Mouse (Mus musculus) embryonic facial prominence, embryonic 11.5 days (tissue): ENCODE results near the gene Senp6. TPM values are rescaled to one million over a fixed set of nuclear protein-coding genes. Genes with fewer than 3 reads are reported as not detected.

Experiments
- ATAC-seq: fragments of 200-750 bp; cut with Nextera tagmentation; replicated peaks from 2 replicates; pipeline ENCODE4 v1.8.0; 2017; ENCODE audit warnings: low read depth; ENCODE audit not compliant: insufficient number of reproducible peaks, low FRiP score, low TSS enrichment
- DNase-seq: peaks from one replicate; pipeline ENCODE4 v3.0.0-alpha.2; 2015; ENCODE audit warnings: low spot score
- H3K27ac ChIP-seq: fragments of 300-500 bp; sonication (generic); replicated peaks from 2 replicates; pipeline ENCODE4 v1.5.1; 2014; ENCODE audit warnings: mild to moderate bottlenecking, low read depth, low read length, control low read depth
- H3K27me3 ChIP-seq: fragments of 300-500 bp; sonication (generic); 2 replicates; pipeline ENCODE4 v1.6.1; 2014; ENCODE audit warnings: mild to moderate bottlenecking, low read length, moderate library complexity, mixed read lengths; ENCODE audit not compliant: control insufficient read depth, insufficient read depth
- H3K36me3 ChIP-seq: fragments of 300-500 bp; sonication (generic); replicated peaks from 2 replicates; pipeline ENCODE4 v1.6.1; 2014; ENCODE audit warnings: low read depth, mild to moderate bottlenecking, low read length, moderate library complexity, mixed read lengths; ENCODE audit not compliant: control insufficient read depth, insufficient read depth
- H3K4me1 ChIP-seq: fragments of 300-500 bp; sonication (generic); 2 replicates; pipeline ENCODE4 v1.6.1; 2014; ENCODE audit warnings: low read length, mixed read lengths; ENCODE audit not compliant: control insufficient read depth, insufficient read depth
- H3K4me2 ChIP-seq: fragments of 300-500 bp; sonication (generic); 2 replicates; pipeline ENCODE4 v1.6.1; 2014; ENCODE audit warnings: low read depth, mild to moderate bottlenecking, control low read depth, low read length, moderate library complexity
- H3K4me3 ChIP-seq: fragments of 300-500 bp; sonication (generic); 2 replicates; pipeline ENCODE4 v1.5.1; 2014; ENCODE audit warnings: low read depth, low read length, control low read depth
- H3K9ac ChIP-seq: fragments of 300-500 bp; sonication (generic); replicated peaks from 2 replicates; pipeline ENCODE4 v1.6.1; 2014; ENCODE audit warnings: mild to moderate bottlenecking, control low read depth, low read length
- H3K9me3 ChIP-seq: fragments of 300-500 bp; sonication (generic); replicated peaks from 2 replicates; pipeline ENCODE4 v1.6.1; 2016; ENCODE audit warnings: mild to moderate bottlenecking, low read length, inconsistent platforms, mixed read lengths; ENCODE audit not compliant: control insufficient read depth
- WGBS: fragments of 180-500 bp; shearing (Covaris S2); extraction: QIAGEN DNeasy Blood & Tissue Kit; methylation state at CpG from one replicate; pipeline ENCODE4 v1.1.7; 2014; 5-methylcytosine and 5-hydroxymethylcytosine counted together
- polyA plus RNA-seq: library from polyadenylated mRNA; unstranded; fragments of >200 nt; fragmentation: Nextera tagmentation; extraction: Ambion mirVana; gene quantifications from 2 replicates; pipeline ENCODE4 v1.2.1, GENCODE M21; 2014

The Senp6 gene
- polyA plus RNA-seq, 1 experiment from 2014 or later = 71.9 TPM

DNA sequence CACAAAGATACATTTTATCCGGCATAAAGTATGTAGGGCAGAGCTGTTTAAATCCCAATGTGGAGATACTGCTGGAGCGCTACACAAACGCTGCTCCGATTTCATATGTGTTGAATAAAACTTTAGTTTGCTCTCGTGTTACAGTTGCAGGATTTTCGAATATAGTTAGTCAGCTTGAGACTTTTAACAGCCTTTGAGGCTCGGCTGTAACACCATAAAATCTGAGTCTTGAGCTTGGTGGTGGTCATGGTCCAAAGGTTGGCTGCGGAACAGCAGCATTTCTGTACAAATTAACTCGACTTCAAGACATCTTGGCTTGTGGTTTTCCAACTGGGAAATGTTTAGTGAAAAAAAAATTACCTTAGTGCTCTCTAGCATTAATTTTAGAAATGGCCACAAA is 99.0 kb downstream of the Senp6 start:
- 54% methylated on average over 9 of the region's 9 CpGs for WGBS
- peak overlapping the region; percentile 10; the same call in 1 of the 2 replicates for H3K4me3 ChIP-seq
- no peaks in the 10 kb centered on the region for H3K4me1 ChIP-seq
- no peaks in the 10 kb centered on the region for H3K27me3 ChIP-seq
- no peaks in the 10 kb centered on the region for H3K9me3 ChIP-seq
- no peak overlapping the region for H3K9ac ChIP-seq
- ATAC-seq (no peak), DNase-seq (no peak)
- peak overlapping the region; percentile 27 for H3K4me2 ChIP-seq
- H3K27ac ChIP-seq = no peak overlapping the region
- H3K36me3 ChIP-seq = no peaks in the 10 kb centered on the region

DNA sequence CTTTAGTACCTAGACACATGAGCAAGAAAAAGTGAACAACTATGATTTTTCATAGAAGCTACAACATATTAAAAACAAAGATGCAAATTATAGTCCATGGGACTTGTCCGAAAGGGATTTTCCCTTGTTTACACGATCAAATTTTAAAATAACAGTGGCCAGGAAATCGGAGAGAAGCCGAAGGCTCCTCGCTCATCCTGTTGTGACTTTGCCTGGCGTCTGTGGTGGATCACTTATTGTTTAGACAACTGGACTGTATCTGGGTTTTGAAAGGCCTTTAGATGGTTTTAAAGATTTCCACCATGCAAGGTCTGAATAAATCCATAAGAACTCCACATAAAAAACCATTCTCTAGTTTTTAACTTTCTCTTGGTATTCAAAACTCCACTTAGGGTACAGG is 99.7 kb downstream of the Senp6 start:
- WGBS = 59% methylated on average over 6 of the region's 6 CpGs
- Histone ChIP-seq H3K9ac (no peak overlapping the region), H3K4me2 (no peak overlapping the region), H3K27me3 (no peaks in the 10 kb centered on the region), H3K27ac (no peak overlapping the region), H3K36me3 (no peaks in the 10 kb centered on the region), H3K9me3 (no peaks in the 10 kb centered on the region), H3K4me3 (no peak overlapping the region), H3K4me1 (no peaks in the 10 kb centered on the region)
- DNase-seq = no peak
- no peak for ATAC-seq

- WGBS = 74% methylated on average over 4 of the region's 4 CpGs
- ATAC-seq (no peak), DNase-seq (no peak)
- H3K4me3 ChIP-seq = no peak overlapping the region
- H3K36me3 ChIP-seq = no peaks in the 10 kb centered on the region
- no peaks in the 10 kb centered on the region for H3K27me3 ChIP-seq
- H3K9me3 ChIP-seq = no peaks in the 10 kb centered on the region
- H3K9ac ChIP-seq = no peak overlapping the region
- no peaks in the 10 kb centered on the region for H3K4me1 ChIP-seq
- no peak overlapping the region for H3K27ac ChIP-seq
- H3K4me2 ChIP-seq = no peak overlapping the region
Observed at GRCm38 (mm10) chr9:80167089-80167488, 100.4 kb downstream of the Senp6 start.

DNA sequence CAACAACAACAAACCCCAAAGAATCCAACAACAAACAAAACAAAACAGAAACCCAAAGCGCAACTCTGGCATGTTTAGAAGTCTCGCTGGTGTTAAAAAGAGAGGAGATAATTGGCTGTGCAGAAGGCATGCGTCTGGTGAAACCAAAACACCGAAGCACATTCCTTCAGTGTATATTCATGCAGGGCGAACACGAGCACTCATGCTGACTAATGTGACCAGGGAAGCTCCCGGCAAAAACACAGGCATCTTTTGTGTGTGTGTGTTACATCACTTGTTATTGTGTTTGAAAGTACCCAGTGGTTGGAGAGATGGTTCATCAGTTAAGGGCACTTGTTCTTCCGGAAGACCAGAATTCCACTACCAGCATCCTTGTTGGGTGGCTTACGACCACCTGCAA is 102.8 kb downstream of the Senp6 start:
- no peaks in the 10 kb centered on the region for H3K9me3 ChIP-seq
- DNase-seq (no peak), ATAC-seq (no peak)
- 87% methylated on average over 9 of the region's 9 CpGs for WGBS
- no peaks in the 10 kb centered on the region for H3K27me3 ChIP-seq
- H3K36me3 ChIP-seq = no peaks in the 10 kb centered on the region
- no peak overlapping the region for H3K27ac ChIP-seq
- no peaks in the 10 kb centered on the region for H3K4me1 ChIP-seq
- H3K9ac ChIP-seq = no peak overlapping the region
- no peak overlapping the region for H3K4me3 ChIP-seq
- H3K4me2 ChIP-seq = no peak overlapping the region

DNA sequence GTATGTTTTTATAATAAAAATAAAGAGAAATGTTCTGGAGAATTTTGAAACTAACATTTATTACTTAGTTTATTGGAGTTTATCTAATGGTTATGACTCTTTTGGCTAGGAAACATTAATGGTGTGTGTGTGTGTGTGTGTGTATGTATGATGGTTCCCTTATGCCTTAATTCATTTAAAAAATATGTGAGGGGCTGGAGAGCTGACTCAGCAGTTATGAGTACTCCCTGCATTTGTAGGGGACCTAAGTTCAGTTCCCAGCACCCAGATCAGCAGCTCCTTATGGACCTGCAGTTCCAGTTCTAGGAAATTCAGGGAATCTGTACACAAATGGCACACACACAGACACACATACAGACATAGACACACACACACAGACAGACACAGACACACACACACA is 104.5 kb downstream of the Senp6 start:
- Histone ChIP-seq H3K4me1 (no peaks in the 10 kb centered on the region), H3K27me3 (no peaks in the 10 kb centered on the region), H3K27ac (no peak overlapping the region), H3K9ac (no peak overlapping the region), H3K4me2 (no peak overlapping the region), H3K9me3 (no peaks in the 10 kb centered on the region), H3K36me3 (no peaks in the 10 kb centered on the region), H3K4me3 (no peak overlapping the region)
- ATAC-seq (no peak), DNase-seq (no peak)

DNA sequence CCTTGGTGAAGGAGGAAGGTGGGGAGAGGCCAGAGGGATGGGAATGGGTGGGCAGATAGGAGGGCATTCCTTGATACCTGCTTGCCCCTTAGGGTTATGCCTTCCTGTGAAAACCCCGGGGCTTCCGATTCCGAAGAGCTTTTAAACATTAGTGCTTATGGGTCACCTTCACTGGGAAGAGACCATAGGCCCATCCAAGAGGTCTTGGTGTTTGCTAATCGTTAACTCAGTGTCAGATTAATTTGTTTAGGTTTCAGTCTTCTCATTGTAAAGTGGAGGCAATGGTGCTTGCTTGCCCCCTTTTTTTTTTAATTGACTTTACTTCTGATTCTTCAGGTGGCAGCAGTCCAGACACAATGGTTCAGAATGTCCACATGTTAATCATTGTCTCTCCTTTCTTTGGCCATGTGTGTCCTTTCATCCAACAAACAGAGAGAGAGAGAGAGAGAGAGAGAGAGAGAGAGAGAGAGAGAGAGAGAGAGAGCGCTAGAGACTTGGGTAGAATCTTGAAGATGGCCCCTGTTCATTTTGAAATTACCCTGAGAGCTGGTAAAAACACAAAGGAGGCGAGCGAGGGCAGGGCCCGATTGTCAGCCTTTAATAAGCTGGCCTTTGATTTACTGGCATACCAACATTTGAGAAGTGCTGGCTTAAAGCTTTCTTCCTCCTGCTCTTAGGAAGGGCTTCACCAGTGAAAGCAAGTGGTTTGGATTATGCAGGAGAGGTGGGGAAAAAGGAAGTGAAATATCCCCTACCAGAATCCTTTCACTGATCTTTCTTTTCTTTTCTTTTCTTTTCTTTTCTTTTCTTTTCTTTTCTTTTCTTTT is 105.9 kb downstream of the Senp6 start:
- no peaks in the 10 kb centered on the region for H3K36me3 ChIP-seq
- 71% methylated on average over 8 of the region's 8 CpGs for WGBS
- ATAC-seq = no peak
- DNase-seq = no peak
- H3K9ac ChIP-seq = no peak overlapping the region
- no peaks in the 10 kb centered on the region for H3K27me3 ChIP-seq
- H3K9me3 ChIP-seq = no peaks in the 10 kb centered on the region
- no peaks in the 10 kb centered on the region for H3K4me1 ChIP-seq
- H3K4me3 ChIP-seq = no peak overlapping the region
- H3K27ac ChIP-seq = no peak overlapping the region
- no peak overlapping the region for H3K4me2 ChIP-seq

DNA sequence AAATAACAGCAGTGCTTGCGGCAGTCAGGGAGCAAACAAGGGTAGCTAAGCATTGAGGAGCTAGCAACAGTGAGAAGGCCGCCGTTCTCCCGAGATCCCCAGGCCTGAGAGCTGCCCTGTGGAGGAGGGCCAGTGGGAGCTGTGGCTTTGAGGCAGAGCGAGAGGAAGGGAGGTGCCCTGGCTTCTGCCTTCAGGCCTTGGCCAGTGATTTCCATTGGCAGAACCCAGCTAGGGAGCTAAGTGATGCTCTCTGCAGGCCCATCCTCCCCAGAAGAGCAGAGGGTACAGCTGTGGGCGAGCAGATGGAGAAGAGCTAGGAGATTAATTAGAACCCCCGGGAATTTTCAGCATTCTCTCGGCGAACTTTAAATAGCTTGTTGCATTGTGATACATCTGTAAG is 106.9 kb downstream of the Senp6 start:
- Histone ChIP-seq H3K27ac (no peak overlapping the region), H3K9ac (no peak overlapping the region), H3K27me3 (no peaks in the 10 kb centered on the region), H3K36me3 (no peaks in the 10 kb centered on the region), H3K9me3 (no peaks in the 10 kb centered on the region), H3K4me2 (no peak overlapping the region), H3K4me1 (no peaks in the 10 kb centered on the region), H3K4me3 (no peak overlapping the region)
- 44% methylated on average over 9 of the region's 9 CpGs for WGBS
- DNase-seq (no peak), ATAC-seq (peak; percentile 78)

DNA sequence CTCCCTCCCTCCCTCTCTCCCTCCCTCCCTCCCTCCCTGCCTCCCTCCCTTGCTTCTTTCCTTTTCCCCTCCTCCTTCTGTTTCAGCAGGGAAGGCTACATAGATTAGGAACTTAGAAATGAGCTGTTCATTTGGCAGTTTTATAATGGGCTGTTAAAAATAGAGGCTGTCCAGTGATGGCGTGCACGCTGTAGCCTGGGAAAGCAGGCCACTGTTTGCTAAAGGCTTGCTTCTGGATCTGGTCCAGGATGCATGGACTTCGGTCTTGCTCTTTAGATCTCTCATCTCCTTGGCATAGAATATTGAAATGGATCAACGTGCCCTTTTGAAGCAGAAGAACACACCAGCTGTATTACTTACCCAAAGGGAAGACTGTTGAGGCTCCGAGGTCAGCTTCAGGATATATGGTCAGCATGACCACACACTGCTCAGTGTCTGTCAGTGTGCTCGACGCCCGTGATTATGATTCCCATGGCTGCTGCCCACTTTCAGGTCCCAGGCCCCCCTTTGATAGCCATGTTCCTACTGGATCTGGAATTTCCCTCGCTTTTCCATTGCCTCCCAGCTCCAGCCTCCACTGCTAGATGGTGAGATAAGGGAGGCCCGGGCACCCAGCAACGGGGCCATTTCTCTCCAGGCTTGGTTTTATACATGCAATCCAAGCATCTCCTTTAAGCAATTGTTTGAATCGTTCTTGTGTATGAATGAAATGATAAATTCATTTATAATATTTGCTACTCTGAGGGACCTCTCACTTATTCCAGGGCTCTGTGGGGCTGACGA is 110.2 kb downstream of the Senp6 start:
- no peak for ATAC-seq
- 84% methylated on average over 13 of the region's 13 CpGs for WGBS
- no peak overlapping the region for H3K4me2 ChIP-seq

More for the DNA sequence above, 110.2 kb downstream of the Senp6 start:
- H3K9me3 ChIP-seq = no peaks in the 10 kb centered on the region
- no peak overlapping the region for H3K9ac ChIP-seq
- H3K36me3 ChIP-seq = no peaks in the 10 kb centered on the region
- DNase-seq = no peak
- no peaks in the 10 kb centered on the region for H3K4me1 ChIP-seq
- no peaks in the 10 kb centered on the region for H3K27me3 ChIP-seq
- no peak overlapping the region for H3K27ac ChIP-seq
- no peak overlapping the region for H3K4me3 ChIP-seq
